Mouse (Mus musculus) CH12F3 (cell line): ENCODE measurements around the gene Larp4b.

ENCODE experiments used
- in situ Hi-C: fragments of 300-500 bp; cut with MboI; formaldehyde crosslinking; loops from 2 replicates; pipeline ENCODE4 v1.14.3; 2020; ENCODE audit warnings: low sequenced_read_pairs

The Larp4b gene

DNA sequence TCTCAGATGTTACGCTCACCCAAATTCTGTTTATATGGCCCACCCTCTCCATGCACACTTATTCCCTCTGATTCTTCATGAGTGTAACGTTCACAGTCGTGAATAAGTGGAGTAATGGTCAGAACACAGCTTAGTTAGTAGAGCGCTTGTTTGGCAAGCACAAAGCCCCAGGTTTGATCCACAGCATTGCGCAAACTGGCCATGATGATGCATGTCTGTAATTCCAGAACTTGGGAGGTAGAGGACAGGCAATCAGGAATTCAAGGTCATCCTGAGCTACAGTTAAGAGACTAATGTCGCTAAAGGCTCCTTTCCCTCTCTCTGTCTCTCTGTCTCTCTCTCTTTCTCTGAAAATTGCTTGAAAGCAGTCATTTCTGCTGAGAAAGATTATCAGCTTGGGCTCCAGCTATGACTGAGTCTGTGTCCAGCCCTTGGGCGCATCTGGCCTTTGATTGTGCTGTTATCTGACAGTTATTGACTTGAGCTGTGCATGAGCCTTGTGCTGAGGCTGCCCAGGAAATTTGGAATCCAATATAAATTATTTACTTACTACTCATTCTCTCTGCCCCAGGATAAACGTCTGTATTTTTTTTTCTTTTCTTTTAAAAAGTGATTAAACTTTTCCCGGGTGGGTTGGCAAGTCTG is 129.2 kb downstream of the Larp4b start:
- in situ Hi-C loops, result no loop called here
